Mouse (Mus musculus): Measurements from ENCODE around the gene Met. TPM values are rescaled to one million over a fixed set of nuclear protein-coding genes. Genes with fewer than 3 reads are reported as not detected.

Gene Met
- polyA plus RNA-seq, 1 experiment from 2014 or later, result 10.5 TPM

DNA sequence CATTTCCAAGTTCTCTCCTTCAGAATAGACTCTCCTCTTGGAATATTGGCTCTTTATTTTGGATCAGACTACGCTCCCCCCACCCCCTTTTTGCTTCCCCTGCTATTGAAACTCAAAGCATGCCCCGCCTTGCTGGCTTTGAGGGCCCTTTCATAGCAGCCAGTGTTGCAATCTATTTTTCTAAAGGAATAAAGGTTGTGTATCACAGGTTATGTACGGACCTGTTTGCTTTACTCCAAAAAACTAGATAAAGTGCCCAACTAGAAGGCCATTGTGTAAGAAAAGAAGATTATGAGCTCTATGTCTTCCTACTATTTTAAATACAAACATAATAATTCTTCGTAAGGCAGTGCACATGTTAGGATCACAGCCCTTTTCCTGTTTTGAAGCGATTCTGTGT lies 5.4 kb downstream of the Met start:
- H3K9me3 ChIP-seq, result no peaks in the 10 kb centered on the region
- ATAC-seq (ENCODE audit: insufficient read depth, low FRiP score, low read depth), result no peak
- WGBS, result 79% methylated on average over 5 of the region's 5 CpGs

DNA sequence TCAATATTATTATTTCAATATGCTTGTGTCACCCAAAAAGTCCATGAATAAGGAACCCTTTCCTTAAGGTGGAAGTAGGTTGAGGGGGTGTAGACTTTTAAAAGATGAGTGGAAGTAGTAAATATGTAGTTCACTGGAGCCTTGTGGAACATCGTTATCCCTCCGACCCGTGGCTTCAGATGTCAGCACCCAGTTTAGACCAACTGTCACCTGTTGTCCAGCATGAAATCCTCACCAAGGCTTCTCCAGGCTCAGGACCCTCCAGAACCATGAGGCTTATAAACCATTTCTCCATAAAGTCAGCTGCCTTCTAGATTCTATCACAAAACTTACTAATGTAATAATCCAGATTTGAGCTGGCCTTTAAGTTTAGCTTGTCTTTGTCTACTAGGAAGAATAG lies 9.5 kb downstream of the Met start:
- 86% methylated on average over 3 of the region's 3 CpGs for WGBS
- Histone ChIP-seq H3K4me3 (replicated peaks) (no peak overlapping the region), H3K27ac (no peak overlapping the region), H3K36me3 (no peaks in the 10 kb centered on the region), H3K9ac (no peak overlapping the region), H3K4me1 (no peaks in the 10 kb centered on the region), H3K4me2 (no peak overlapping the region), H3K9me3 (no peaks in the 10 kb centered on the region), H3K27me3 (replicated peaks) (no peaks in the 10 kb centered on the region)
- ATAC-seq (ENCODE audit: insufficient read depth, low FRiP score, low read depth), result no peak

More for the DNA sequence above, 5.4 kb downstream of the Met start:
- Histone ChIP-seq H3K9ac (no peak overlapping the region), H3K4me1 (0 out of 2 replicates have a peak, but pooled peaks cover 8% of the 10 kb centered on the region), H3K4me2 (no peak overlapping the region), H3K27ac (no peak overlapping the region), H3K4me3 (replicated peaks) (no peak overlapping the region), H3K27me3 (replicated peaks) (no peaks in the 10 kb centered on the region), H3K36me3 (no peaks in the 10 kb centered on the region)

DNA sequence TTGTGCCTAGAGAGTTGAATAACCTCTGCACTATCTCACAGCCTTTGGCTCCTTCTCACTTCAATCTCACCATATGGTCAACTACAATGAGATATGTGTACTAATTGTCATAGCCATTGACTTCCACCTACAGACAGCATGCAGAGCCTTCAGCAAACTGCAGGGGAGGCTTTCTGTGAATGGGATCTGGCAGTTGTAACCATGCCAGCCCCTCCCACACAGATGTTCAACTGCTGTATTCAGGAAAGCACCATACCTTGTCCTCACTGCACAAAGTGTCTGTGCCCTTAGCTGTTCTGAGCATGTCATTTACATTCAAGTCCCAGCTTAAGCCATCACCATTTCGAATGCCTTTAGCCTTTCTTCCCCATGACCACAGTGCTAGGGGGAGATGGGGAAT lies 14.2 kb downstream of the Met start:
- H3K27ac ChIP-seq, result no peak overlapping the region
- no peaks in the 10 kb centered on the region for H3K36me3 ChIP-seq
- ATAC-seq (ENCODE audit: insufficient read depth, low FRiP score, low read depth), result no peak
- no peak overlapping the region for H3K9ac ChIP-seq
- 80% methylated on average over 1 of the region's 1 CpGs for WGBS
- no peak overlapping the region for H3K4me3 ChIP-seq (replicated peaks)
- H3K27me3 ChIP-seq (replicated peaks), result no peaks in the 10 kb centered on the region
- H3K9me3 ChIP-seq, result no peaks in the 10 kb centered on the region
- no peaks in the 10 kb centered on the region for H3K4me1 ChIP-seq
- no peak overlapping the region for H3K4me2 ChIP-seq

DNA sequence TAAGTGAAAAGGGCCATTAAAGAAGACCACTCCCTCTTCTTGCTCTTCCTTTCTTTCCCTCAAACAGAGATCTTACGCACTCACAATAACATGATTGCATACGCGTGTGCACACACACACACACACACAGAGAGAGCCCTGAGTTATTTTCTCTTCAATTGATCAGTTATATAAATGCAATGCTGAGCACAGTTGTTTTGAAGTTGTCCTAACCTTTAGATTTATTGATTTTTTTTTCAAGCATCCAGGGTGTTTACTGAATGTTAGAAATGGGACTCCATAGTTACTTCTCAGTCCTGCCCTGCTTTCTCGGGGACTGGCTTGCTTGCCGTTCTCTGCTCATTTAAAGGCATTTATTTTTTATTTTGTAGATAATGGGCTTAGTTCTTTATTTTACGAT lies 14.7 kb downstream of the Met start:
- no peak overlapping the region for H3K4me3 ChIP-seq (replicated peaks)
- no peaks in the 10 kb centered on the region for H3K27me3 ChIP-seq (replicated peaks)
- no peaks in the 10 kb centered on the region for H3K36me3 ChIP-seq
- WGBS, result 84% methylated on average over 6 of the region's 6 CpGs
- no peaks in the 10 kb centered on the region for H3K4me1 ChIP-seq
- no peak overlapping the region for H3K27ac ChIP-seq
- H3K9me3 ChIP-seq, result no peaks in the 10 kb centered on the region
- no peak overlapping the region for H3K9ac ChIP-seq
- H3K4me2 ChIP-seq, result no peak overlapping the region
- ATAC-seq (ENCODE audit: insufficient read depth, low FRiP score, low read depth), result no peak

DNA sequence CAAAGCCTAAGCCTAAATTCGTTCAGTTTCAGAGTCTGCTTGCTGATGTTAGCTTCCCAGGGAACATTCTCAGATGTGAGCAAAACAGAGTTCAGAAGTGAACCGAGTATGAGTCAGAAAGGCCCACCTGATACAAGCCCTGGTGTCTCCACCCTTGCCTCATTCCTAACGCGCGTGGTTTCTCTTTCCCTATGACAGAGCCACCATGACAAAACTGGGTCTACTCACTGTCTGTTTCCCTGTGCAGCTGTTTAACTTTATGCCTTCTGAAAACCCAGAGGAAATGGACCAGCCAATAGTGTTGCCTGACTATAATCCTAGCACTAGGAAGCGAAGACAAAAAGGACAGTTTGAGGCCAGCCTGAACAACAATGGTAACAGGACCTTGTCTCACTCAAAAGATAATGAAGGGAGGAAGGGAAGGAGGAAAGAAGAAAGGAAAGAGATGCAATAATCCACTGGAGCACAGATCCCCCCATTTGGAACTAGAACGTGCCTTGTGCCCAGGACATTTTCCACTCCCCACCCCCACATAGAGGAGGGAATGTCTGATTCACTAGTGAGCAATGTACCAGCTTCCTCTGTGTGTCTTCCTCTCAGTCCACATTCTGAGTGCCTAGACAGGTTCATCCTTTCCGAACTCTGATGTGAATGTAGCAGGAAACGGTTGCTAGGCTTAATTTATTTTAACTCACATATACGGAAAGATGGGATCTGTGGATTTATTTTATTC lies 15.4 kb downstream of the Met start:
- Histone ChIP-seq H3K36me3 (no peaks in the 10 kb centered on the region), H3K4me2 (no peak overlapping the region), H3K9me3 (no peaks in the 10 kb centered on the region), H3K4me1 (no peaks in the 10 kb centered on the region), H3K9ac (no peak overlapping the region), H3K27ac (no peak overlapping the region; the same call in 1 of the 2 replicates), H3K27me3 (replicated peaks) (no peaks in the 10 kb centered on the region), H3K4me3 (replicated peaks) (no peak overlapping the region)
- ATAC-seq (ENCODE audit: insufficient read depth, low FRiP score, low read depth), result no peak
- 73% methylated on average over 10 of the region's 10 CpGs for WGBS

DNA sequence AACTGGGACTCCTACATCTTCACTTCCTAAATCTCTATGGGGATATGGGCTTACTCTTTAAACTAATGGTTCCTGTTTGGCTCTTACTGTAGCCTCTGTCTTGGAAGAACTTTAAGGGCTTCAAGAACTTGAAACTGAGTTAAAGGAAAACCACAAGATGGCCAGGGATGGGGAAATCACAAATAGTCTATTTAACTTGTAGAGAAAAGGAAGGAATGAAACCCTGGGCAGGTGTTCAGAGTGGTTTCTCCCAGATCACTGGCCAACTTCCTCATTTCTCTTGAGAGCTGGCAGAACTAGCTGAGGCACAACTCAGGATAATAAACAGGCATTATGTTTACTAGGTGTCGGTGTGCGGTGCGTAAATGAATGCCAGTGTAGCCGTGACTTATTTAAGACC lies 17.5 kb downstream of the Met start:
- no peaks in the 10 kb centered on the region for H3K27me3 ChIP-seq (replicated peaks)
- H3K27ac ChIP-seq, result no peak overlapping the region
- H3K4me2 ChIP-seq, result no peak overlapping the region
- H3K9ac ChIP-seq, result no peak overlapping the region
- no peak for ATAC-seq (ENCODE audit: insufficient read depth, low FRiP score, low read depth)
- WGBS, result 83% methylated on average over 4 of the region's 4 CpGs
- no peaks in the 10 kb centered on the region for H3K9me3 ChIP-seq
- no peaks in the 10 kb centered on the region for H3K4me1 ChIP-seq
- no peak overlapping the region for H3K4me3 ChIP-seq (replicated peaks)
- H3K36me3 ChIP-seq, result no peaks in the 10 kb centered on the region

DNA sequence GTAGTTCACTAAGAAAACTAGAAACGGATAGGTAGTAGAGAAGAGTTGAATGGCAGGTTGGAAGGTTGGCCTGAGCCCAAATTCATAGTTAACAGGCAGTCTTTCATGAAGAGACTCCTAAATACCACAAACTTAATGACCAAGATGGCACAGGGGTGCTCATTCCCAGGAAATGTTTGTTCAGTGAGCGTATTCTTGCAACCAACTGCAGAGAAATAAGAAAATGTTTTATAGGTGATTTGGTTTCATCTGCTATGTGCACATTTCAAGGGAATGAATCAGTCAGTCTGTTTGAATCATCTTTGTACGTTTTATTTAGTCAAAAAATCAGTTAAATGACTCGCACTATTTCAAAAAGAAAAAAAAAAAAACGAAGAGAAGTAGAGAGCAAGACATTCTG lies 21.6 kb downstream of the Met start:
- ATAC-seq (ENCODE audit: insufficient read depth, low FRiP score, low read depth), result no peak
- H3K9me3 ChIP-seq, result no peaks in the 10 kb centered on the region
- H3K36me3 ChIP-seq, result no peaks in the 10 kb centered on the region
- WGBS, result 86% methylated on average over 5 of the region's 5 CpGs
- no peak overlapping the region for H3K4me2 ChIP-seq
- no peak overlapping the region for H3K4me3 ChIP-seq (replicated peaks)
- H3K4me1 ChIP-seq, result no peaks in the 10 kb centered on the region
- H3K27me3 ChIP-seq (replicated peaks), result no peaks in the 10 kb centered on the region
- no peak overlapping the region for H3K27ac ChIP-seq
- H3K9ac ChIP-seq, result no peak overlapping the region

DNA sequence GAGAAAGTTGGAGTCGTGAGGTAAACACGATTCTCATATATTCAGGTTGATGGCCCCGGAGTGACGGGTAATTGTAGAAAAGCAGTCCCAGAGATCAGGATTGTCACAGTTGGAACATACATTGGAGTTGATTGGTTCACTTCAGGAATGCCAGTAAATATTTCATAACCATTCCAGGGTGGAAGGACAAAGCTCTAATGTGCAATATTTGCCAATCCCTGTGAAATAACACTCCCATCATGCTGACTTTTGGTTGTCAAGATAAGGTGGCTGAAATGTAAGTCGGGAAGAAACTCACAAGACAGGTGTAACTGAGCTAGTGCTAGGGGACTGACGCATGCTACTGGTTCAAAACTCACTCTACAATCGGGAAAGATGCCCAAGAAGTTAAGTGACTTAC lies 22.2 kb downstream of the Met start:
- Histone ChIP-seq H3K4me2 (no peak overlapping the region), H3K27me3 (replicated peaks) (no peaks in the 10 kb centered on the region), H3K9me3 (no peaks in the 10 kb centered on the region), H3K9ac (no peak overlapping the region), H3K27ac (no peak overlapping the region), H3K36me3 (no peaks in the 10 kb centered on the region), H3K4me3 (replicated peaks) (no peak overlapping the region), H3K4me1 (no peaks in the 10 kb centered on the region)
- ATAC-seq (ENCODE audit: insufficient read depth, low FRiP score, low read depth), result no peak
- WGBS, result 90% methylated on average over 7 of the region's 7 CpGs

DNA sequence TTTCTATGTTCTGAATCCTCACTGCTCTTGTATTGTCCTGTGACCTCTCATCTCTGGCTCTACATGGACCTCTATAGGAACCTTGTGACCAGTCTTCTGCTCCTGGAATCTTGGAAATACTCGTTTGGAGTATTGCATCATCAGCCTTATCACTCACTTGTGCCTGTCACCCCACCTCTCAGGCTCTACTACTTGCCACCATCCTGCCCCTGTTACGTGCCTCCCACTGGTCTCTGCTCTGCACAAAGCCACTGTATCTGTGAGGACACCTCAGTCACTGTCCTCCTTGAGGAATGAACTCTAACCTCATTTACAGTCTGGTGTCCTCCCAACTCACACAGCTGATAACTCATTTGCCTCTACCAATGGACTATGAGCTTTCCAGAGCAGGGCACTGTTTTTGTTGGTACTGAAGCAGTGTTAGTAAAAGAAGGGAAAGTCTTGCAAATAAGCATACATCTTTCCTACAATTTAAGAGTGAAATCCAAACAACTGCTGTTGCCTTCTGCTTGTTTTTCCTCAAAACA lies 24.8 kb downstream of the Met start:
- no peak overlapping the region for H3K9ac ChIP-seq
- H3K4me2 ChIP-seq, result no peak overlapping the region
- no peaks in the 10 kb centered on the region for H3K4me1 ChIP-seq
- WGBS, result 60% methylated on average over 2 of the region's 2 CpGs
- H3K4me3 ChIP-seq (replicated peaks), result no peak overlapping the region
- H3K27ac ChIP-seq, result no peak overlapping the region
- ATAC-seq (ENCODE audit: insufficient read depth, low FRiP score, low read depth), result no peak
- H3K36me3 ChIP-seq, result no peaks in the 10 kb centered on the region
- H3K9me3 ChIP-seq, result no peaks in the 10 kb centered on the region
- no peaks in the 10 kb centered on the region for H3K27me3 ChIP-seq (replicated peaks)

DNA sequence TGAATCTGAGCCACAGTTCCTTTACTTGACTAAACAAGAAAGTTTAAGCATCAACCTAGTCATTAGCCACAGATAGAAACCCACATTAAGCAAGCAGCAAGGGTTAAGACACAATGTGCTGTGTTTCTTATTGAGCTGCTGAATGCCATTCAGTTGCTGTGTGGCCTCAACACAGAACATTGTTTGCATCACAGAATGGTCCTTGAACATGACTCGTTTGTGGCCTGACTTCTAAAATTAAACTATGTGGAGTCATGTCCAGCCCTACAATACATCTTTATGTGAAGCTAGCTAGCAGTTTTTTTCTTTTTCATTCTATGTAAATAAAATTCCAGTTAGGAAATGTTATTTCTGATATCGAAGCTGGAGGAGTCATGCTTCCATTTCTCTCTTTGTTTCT lies 27.2 kb downstream of the Met start:
- no peaks in the 10 kb centered on the region for H3K27me3 ChIP-seq (replicated peaks)
- H3K36me3 ChIP-seq, result no peaks in the 10 kb centered on the region
- H3K9me3 ChIP-seq, result no peaks in the 10 kb centered on the region
- H3K4me1 ChIP-seq, result no peaks in the 10 kb centered on the region
- H3K4me2 ChIP-seq, result no peak overlapping the region
- WGBS, result 49% methylated on average over 2 of the region's 2 CpGs
- ATAC-seq (ENCODE audit: insufficient read depth, low FRiP score, low read depth), result no peak
- no peak overlapping the region for H3K9ac ChIP-seq
- no peak overlapping the region for H3K27ac ChIP-seq
- H3K4me3 ChIP-seq (replicated peaks), result no peak overlapping the region

DNA sequence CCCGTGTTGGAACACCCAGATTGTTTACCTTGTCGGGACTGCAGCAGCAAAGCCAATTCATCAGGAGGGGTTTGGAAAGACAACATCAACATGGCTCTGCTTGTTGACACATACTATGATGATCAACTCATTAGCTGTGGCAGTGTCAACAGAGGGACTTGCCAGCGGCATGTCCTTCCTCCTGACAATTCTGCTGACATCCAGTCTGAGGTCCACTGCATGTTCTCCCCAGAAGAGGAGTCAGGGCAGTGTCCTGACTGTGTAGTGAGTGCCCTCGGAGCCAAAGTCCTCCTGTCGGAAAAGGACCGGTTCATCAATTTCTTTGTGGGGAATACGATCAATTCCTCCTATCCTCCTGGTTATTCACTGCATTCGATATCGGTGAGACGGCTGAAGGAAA lies 27.9 kb downstream of the Met start:
- H3K27ac ChIP-seq, result no peak overlapping the region
- H3K4me2 ChIP-seq, result no peak overlapping the region
- no peaks in the 10 kb centered on the region for H3K4me1 ChIP-seq
- no peak overlapping the region for H3K9ac ChIP-seq
- ATAC-seq (ENCODE audit: insufficient read depth, low FRiP score, low read depth), result no peak
- H3K27me3 ChIP-seq (replicated peaks), result no peaks in the 10 kb centered on the region
- no peaks in the 10 kb centered on the region for H3K36me3 ChIP-seq
- 77% methylated on average over 10 of the region's 10 CpGs for WGBS
- H3K9me3 ChIP-seq, result no peaks in the 10 kb centered on the region
- no peak overlapping the region for H3K4me3 ChIP-seq (replicated peaks)

DNA sequence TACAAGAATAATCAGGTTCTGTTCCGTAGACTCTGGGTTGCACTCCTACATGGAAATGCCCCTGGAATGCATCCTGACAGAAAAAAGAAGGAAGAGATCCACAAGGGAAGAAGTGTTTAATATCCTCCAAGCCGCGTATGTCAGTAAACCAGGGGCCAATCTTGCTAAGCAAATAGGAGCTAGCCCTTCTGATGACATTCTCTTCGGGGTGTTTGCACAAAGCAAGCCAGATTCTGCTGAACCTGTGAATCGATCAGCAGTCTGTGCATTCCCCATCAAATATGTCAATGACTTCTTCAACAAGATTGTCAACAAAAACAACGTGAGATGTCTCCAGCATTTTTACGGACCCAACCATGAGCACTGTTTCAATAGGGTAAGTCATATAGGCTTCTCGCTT lies 28.5 kb downstream of the Met start:
- WGBS, result 72% methylated on average over 8 of the region's 8 CpGs
- Histone ChIP-seq H3K9me3 (no peaks in the 10 kb centered on the region), H3K27me3 (replicated peaks) (no peaks in the 10 kb centered on the region), H3K27ac (no peak overlapping the region), H3K9ac (no peak overlapping the region), H3K4me2 (no peak overlapping the region), H3K4me3 (replicated peaks) (no peak overlapping the region), H3K36me3 (no peaks in the 10 kb centered on the region), H3K4me1 (no peaks in the 10 kb centered on the region)
- ATAC-seq (ENCODE audit: insufficient read depth, low FRiP score, low read depth), result no peak

DNA sequence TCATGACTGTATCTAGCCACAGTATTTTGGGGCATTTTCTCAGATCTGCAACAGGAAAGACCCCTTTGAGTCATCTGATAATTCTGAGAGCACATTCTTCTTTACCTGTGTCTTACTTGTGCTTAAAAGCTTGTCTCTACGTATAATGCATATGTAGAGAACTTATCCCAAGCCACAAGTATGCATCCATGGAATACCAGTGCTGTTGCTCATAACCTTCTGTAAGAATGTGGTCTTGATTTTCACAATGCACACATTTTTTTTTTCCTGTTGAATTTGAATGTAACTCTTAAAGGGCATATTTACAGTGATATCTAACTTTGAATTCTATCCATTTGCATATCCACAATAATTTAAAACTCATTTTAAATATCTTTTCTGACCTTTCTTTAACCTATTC lies 31.8 kb downstream of the Met start:
- no peak overlapping the region for H3K4me3 ChIP-seq (replicated peaks)
- ATAC-seq (ENCODE audit: insufficient read depth, low FRiP score, low read depth), result no peak
- WGBS, result 88% methylated on average over 1 of the region's 1 CpGs
- no peaks in the 10 kb centered on the region for H3K27me3 ChIP-seq (replicated peaks)
- no peaks in the 10 kb centered on the region; the same call in 1 of the 2 replicates for H3K4me1 ChIP-seq
- no peak overlapping the region for H3K9ac ChIP-seq
- H3K9me3 ChIP-seq, result no peaks in the 10 kb centered on the region
- H3K4me2 ChIP-seq, result no peak overlapping the region
- H3K27ac ChIP-seq, result no peak overlapping the region
- H3K36me3 ChIP-seq, result no peaks in the 10 kb centered on the region
